32 mouse cellular contexts compared by ENCODE assay signal in genomic region chr3:133525578-133525977, GRCm38 (mm10). TPM values are rescaled to one million over a fixed set of nuclear protein-coding genes. Genes with fewer than 3 reads are reported as not detected.
DNase-seq lines count a peak whose midpoint lies in the region; ATAC-seq and TF ChIP-seq lines count a peak whose summit lies in the region.
"Had no signal": no experiment of that assay in that cellular context is flagged by ENCODE, and none has a peak within 500 bp of the region (broad histone marks: within the 10 kb centered on the region; RNA-seq: fewer than 3 reads in every experiment).

No protein-coding gene starts in this region.

- H3K27ac ChIP-seq in CH12.LX (ENCODE audit: insufficient read depth, low read depth) (no peak overlapping the region), macrophage (peak overlapping the region; percentile 79)
- H3K27ac ChIP-seq in layer of hippocampus, adult 2 months, result no peak overlapping the region
- no peak overlapping the region for H3K27ac ChIP-seq in midbrain, embryonic 13.5 days
- H3K27ac ChIP-seq: embryonic facial prominence, embryonic 12.5 days; forebrain, embryonic 15.5 days; hindbrain, embryonic 14.5 days; kidney, embryonic 15.5 days; limb, embryonic 12.5 days; liver, embryonic 15.5 days; neural tube, embryonic 15.5 days had no signal

- no peak for TF ChIP-seq EP300 in CH12.LX (IDR thresholded peaks at IDR 0.05; ENCODE audit: low read length)

- no peak for TF ChIP-seq POLR2A in CH12.LX (IDR thresholded peaks at IDR 0.05; ENCODE audit: low read depth, low read length)

- TF ChIP-seq RAD21 in CH12.LX (IDR thresholded peaks at IDR 0.05; ENCODE audit: low read depth, low read length), result no peak

- no peak for TF ChIP-seq CTCF in CH12.LX (conservative IDR thresholded peaks at IDR 0.05 in 1 of 2, IDR thresholded peaks at IDR 0.05 in 1 of 2; ENCODE audit: low read depth in 2 of 2, low read length in 2 of 2)
- no peak for TF ChIP-seq CTCF in layer of hippocampus, adult 2 months (conservative IDR thresholded peaks at IDR 0.05)

- peaks cover 9 to 51% of the 10 kb centered on the region in 2 experiments for H3K4me1 ChIP-seq in CH12.LX (ENCODE audit: control insufficient read depth in 1 of 2, insufficient read depth in 2 of 2)
- H3K4me1 ChIP-seq in midbrain, embryonic 13.5 days (replicated peaks), result no peaks in the 10 kb centered on the region
- H3K4me1 ChIP-seq: embryonic facial prominence, embryonic 12.5 days; forebrain, embryonic 15.5 days; limb, embryonic 12.5 days; liver, embryonic 15.5 days; neural tube, embryonic 15.5 days had no signal

- DNase-seq in CH12.LX (ENCODE audit: extremely low read depth), result no peak
- peak; percentile 54 for DNase-seq in MEL-GATA-1-ER (ENCODE audit: extremely low read depth, low read depth)
- DNase-seq in splenic B cell, adult 2 months (ENCODE audit: low read depth, low spot score), result peak; percentile 21
- no peak for DNase-seq in layer of hippocampus, adult 2 months (ENCODE audit: low spot score in 2 of 2)
- DNase-seq in kidney, adult 9 months, result no peak
- DNase-seq: adrenal gland, postnatal 14 days; cerebellum, adult 11-12 months; cerebellum, postnatal 10 days; gastrocnemius, postnatal 25 days; heart, adult 18-20 months; heart, postnatal 4 days; kidney, adult 11 months; kidney, postnatal 36 days; layer of hippocampus, adult 9-11 months; lung, embryonic 14.5 days; lung, postnatal 14 days; midbrain, embryonic 14.5 days; retina, postnatal 1 day; right cerebral cortex, postnatal 25 days; thymus, postnatal 14 days had no signal

- H3K36me3 ChIP-seq in CH12.LX (replicated peaks in 1 of 2; ENCODE audit: control insufficient read depth in 1 of 2, insufficient read depth in 1 of 2, low read length in 1 of 2) (peaks cover 27 to 63% of the 10 kb centered on the region in 2 experiments), macrophage (ENCODE audit: inconsistent target) (no peaks in the 10 kb centered on the region)
- H3K36me3 ChIP-seq in splenic B cell, adult 2 months (ENCODE audit: control insufficient read depth, insufficient read depth, low read length, poor library complexity, severe bottlenecking), result no peaks in the 10 kb centered on the region
- H3K36me3 ChIP-seq in midbrain, embryonic 13.5 days, result no peaks in the 10 kb centered on the region; the same call in 1 of the 2 replicates
- H3K36me3 ChIP-seq: embryonic facial prominence, embryonic 12.5 days; forebrain, embryonic 15.5 days; heart, embryonic 12.5 days; kidney, embryonic 15.5 days; liver, embryonic 15.5 days; neural tube, embryonic 15.5 days had no signal

- H3K4me3 ChIP-seq in CH12.LX (replicated peaks in 1 of 3; ENCODE audit: low read depth in 2 of 3, low read length in 2 of 3, poor library complexity in 1 of 3) (no peak overlapping the region), macrophage (ENCODE audit: inconsistent target) (no peak overlapping the region)
- no peak overlapping the region for H3K4me3 ChIP-seq in layer of hippocampus, adult 2 months
- no peak overlapping the region for H3K4me3 ChIP-seq in midbrain, embryonic 13.5 days (replicated peaks)
- H3K4me3 ChIP-seq: embryonic facial prominence, embryonic 12.5 days; forebrain, embryonic 15.5 days; heart, embryonic 12.5 days; kidney, embryonic 15.5 days; limb, embryonic 12.5 days; liver, embryonic 15.5 days; neural tube, embryonic 15.5 days had no signal

- H3K79me2 ChIP-seq in CH12.LX (replicated peaks; ENCODE audit: control insufficient read depth, extremely low read depth, insufficient read depth, poor library complexity, severe bottlenecking) (peaks cover 84% of the 10 kb centered on the region), macrophage (ENCODE audit: inconsistent target) (peaks cover 88% of the 10 kb centered on the region)

- in situ Hi-C loops in CH12.LX (cut with MboI; ENCODE audit: low pct_ligation_motif_present, low pct_unique_long_range_greater_than_20kb, low sequenced_read_pairs), result no loop called here

- no peaks in the 10 kb centered on the region for H3K27me3 ChIP-seq in CH12.LX (replicated peaks)
- no peaks in the 10 kb centered on the region for H3K27me3 ChIP-seq in splenic B cell, adult 2 months (ENCODE audit: control insufficient read depth, insufficient read depth, low read length, poor library complexity, severe bottlenecking)
- no peaks in the 10 kb centered on the region for H3K27me3 ChIP-seq in midbrain, embryonic 13.5 days
- H3K27me3 ChIP-seq: embryonic facial prominence, embryonic 12.5 days; forebrain, embryonic 15.5 days; heart, embryonic 12.5 days; kidney, embryonic 15.5 days; limb, embryonic 12.5 days; liver, embryonic 15.5 days; megakaryocyte, embryonic 14.5 days; neural tube, embryonic 15.5 days had no signal

- ATAC-seq in midbrain, embryonic 13.5 days, result no peak
- ATAC-seq: forebrain, embryonic 15.5 days had no signal

- dilution Hi-C loops in CH12.LX (cut with MboI; ENCODE audit: extremely low pct_ligation_motif_present, extremely low pct_unique_long_range_greater_than_20kb, low sequenced_read_pairs), result no loop called here

- H3K9ac ChIP-seq in CH12.LX (ENCODE audit: insufficient read depth, low read depth), result no peak overlapping the region
- no peak overlapping the region for H3K9ac ChIP-seq in midbrain, embryonic 13.5 days (replicated peaks)
- H3K9ac ChIP-seq: embryonic facial prominence, embryonic 12.5 days; forebrain, embryonic 15.5 days; heart, embryonic 12.5 days; hindbrain, embryonic 14.5 days; kidney, embryonic 15.5 days; limb, embryonic 12.5 days; liver, embryonic 15.5 days; lung, embryonic 14.5 days; neural tube, embryonic 15.5 days had no signal

- 0% methylated on average over 1 of the region's 1 CpGs for WGBS in macrophage (ENCODE audit: missing documents)
- WGBS in midbrain, embryonic 13.5 days, result 88% methylated on average over 1 of the region's 1 CpGs

- no peaks in the 10 kb centered on the region for H3K9me3 ChIP-seq in CH12.LX (replicated peaks; ENCODE audit: low read length)
- no peaks in the 10 kb centered on the region for H3K9me3 ChIP-seq in midbrain, embryonic 13.5 days
- H3K9me3 ChIP-seq: embryonic facial prominence, embryonic 12.5 days; forebrain, embryonic 15.5 days; G1E; heart, embryonic 12.5 days; kidney, embryonic 15.5 days; limb, embryonic 12.5 days; liver, embryonic 15.5 days; megakaryocyte, embryonic 14.5 days; neural tube, embryonic 15.5 days had no signal

- H3K4me2 ChIP-seq in CH12.LX (ENCODE audit: insufficient read depth, low read depth, poor library complexity, severe bottlenecking), result no peak overlapping the region
- H3K4me2 ChIP-seq in midbrain, embryonic 13.5 days (replicated peaks), result no peak overlapping the region
- H3K4me2 ChIP-seq: embryonic facial prominence, embryonic 12.5 days; forebrain, embryonic 15.5 days; heart, embryonic 12.5 days; hindbrain, embryonic 14.5 days; kidney, embryonic 15.5 days; limb, embryonic 12.5 days; liver, embryonic 15.5 days; lung, embryonic 14.5 days; neural tube, embryonic 15.5 days had no signal

TF ChIP-seq in CH12.LX, 34 proteins besides CTCF, POLR2A, EP300 and RAD21:
- TF ChIP-seq KAT2A (IDR thresholded peaks at IDR 0.05; ENCODE audit: insufficient replicate concordance, low read length) (no peak), ZMIZ1 (IDR thresholded peaks at IDR 0.05; ENCODE audit: low read depth, low read length) (no peak), USF1 (IDR thresholded peaks at IDR 0.05; ENCODE audit: low read depth, low read length) (no peak), ZNF384 (IDR thresholded peaks at IDR 0.05; ENCODE audit: low read depth, low read length) (peak; percentile 79), MAZ (IDR thresholded peaks at IDR 0.05; ENCODE audit: low read depth, low read length) (no peak), NRF1 (IDR thresholded peaks at IDR 0.05; ENCODE audit: low read depth, low read length) (no peak)

RNA-seq across cellular contexts. Expression of gene Tet2, which starts 19.4 kb away (rescaled TPM):
- 59.1 and 78.5 TPM in 2 replicates for total RNA-seq in CH12.LX (2012; rRNA removed)
- 49.7 and 51.3 TPM in 2 replicates for total RNA-seq in CH12.LX (2014; rRNA removed)
- 38.5 and 39.6 TPM in 2 replicates for polyA plus RNA-seq in CH12.LX (2012; ENCODE audit: insufficient read length, low read depth)
- total RNA-seq in macrophage (2018; cell fraction: chromatin; rRNA removed), result 1,000 to 10,000 TPM in 1 of 26 experiments, 100 to 1,000 TPM in 25; 342 to 1,153 (median 525) TPM
- total RNA-seq in macrophage (2018; cell fraction: cytosol; rRNA removed), result 10 to 100 TPM; 13.8 to 42.5 (median 25.0) TPM
- 1,000 to 10,000 TPM in 1 of 26 experiments, 100 to 1,000 TPM in 25; 179 to 1,389 (median 338) TPM for total RNA-seq in macrophage (2018; cell fraction: nucleus; rRNA removed)
- 8.2 to 13.8 TPM (median 13.5 TPM) in 3 replicates for polyA plus RNA-seq in macrophage (2018)
- 10 to 100 TPM; 40.7 to 45.9 TPM for total RNA-seq in layer of hippocampus, adult 2 months (2021)
- 29.7 and 31.4 TPM in 2 replicates for polyA plus RNA-seq in midbrain, embryonic 13.5 days (2015; fragmentation: Nextera tagmentation; extraction: Ambion mirVana)

Comparison
In these comparisons a context has a peak if more than half of its experiments do, and no peak if none do; other contexts are left out.
1. DNase-seq: peak in MEL-GATA-1-ER (single experiment) and splenic B cell, adult 2 months (single experiment); none in CH12.LX (single experiment), layer of hippocampus, adult 2 months (0 of 2) and kidney, adult 9 months (single experiment).